Mouse (Mus musculus): ENCODE data around the gene Il31ra. TPM values are rescaled to one million over a fixed set of nuclear protein-coding genes. Genes with fewer than 3 reads are reported as not detected.
A peak's percentile ranks its signal among the peaks of the same experiment; 100 is the strongest.

Il31ra gene
- total RNA-seq, 2 experiments from 2014 or later = not detected

GRCm38 (mm10) chr13:112507691-112508090 lies 86.5 kb downstream of the Il31ra start:
- DNase-seq = no peak

- DNase-seq = peak in 1 of 2 experiments; percentile 33
Observed at GRCm38 (mm10) chr13:112506766-112507165, 87.4 kb downstream of the Il31ra start.

- no peak for DNase-seq
Observed at GRCm38 (mm10) chr13:112505436-112505835, 88.7 kb downstream of the Il31ra start.

GRCm38 (mm10) chr13:112503846-112504245 lies 90.3 kb downstream of the Il31ra start:
- no peak for DNase-seq

GRCm38 (mm10) chr13:112500466-112500865 lies 93.7 kb downstream of the Il31ra start:
- no peak for DNase-seq

- DNase-seq = no peak
Observed at GRCm38 (mm10) chr13:112500027-112500426, 94.1 kb downstream of the Il31ra start.

GRCm38 (mm10) chr13:112494590-112494989 lies 99.6 kb downstream of the Il31ra start:
- no peak for DNase-seq

- DNase-seq = no peak
Observed at GRCm38 (mm10) chr13:112492285-112492678, 101.9 kb downstream of the Il31ra start.

GRCm38 (mm10) chr13:112491636-112492284 lies 102.4 kb downstream of the Il31ra start:
- DNase-seq = no peak

- DNase-seq = no peak
Observed at GRCm38 (mm10) chr13:112490036-112490435, 104.1 kb downstream of the Il31ra start.

GRCm38 (mm10) chr13:112486676-112487075 lies 107.5 kb downstream of the Il31ra start:
- no peak for DNase-seq

GRCm38 (mm10) chr13:112486236-112486635 lies 107.9 kb downstream of the Il31ra start:
- DNase-seq = no peak

GRCm38 (mm10) chr13:112483015-112483414 lies 111.1 kb downstream of the Il31ra start:
- no peak for DNase-seq

GRCm38 (mm10) chr13:112482525-112482924 lies 111.6 kb downstream of the Il31ra start:
- no peak for DNase-seq

GRCm38 (mm10) chr13:112479926-112480325 lies 114.2 kb downstream of the Il31ra start:
- no peak for DNase-seq

GRCm38 (mm10) chr13:112479032-112479431 lies 115.1 kb downstream of the Il31ra start:
- no peak for DNase-seq

GRCm38 (mm10) chr13:112473757-112474755 lies 120.1 kb downstream of the Il31ra start:
- DNase-seq = no peak

GRCm38 (mm10) chr13:112472401-112473023 lies 121.6 kb downstream of the Il31ra start:
- DNase-seq = no peak

- DNase-seq = no peak
Observed at GRCm38 (mm10) chr13:112471201-112471600, 123.0 kb downstream of the Il31ra start.

Measured in heart, adult 18-20 months (tissue).